Mouse (Mus musculus) thymus, adult 2 months (tissue): ENCODE measurements around the gene Actb. TPM values are rescaled to one million over a fixed set of nuclear protein-coding genes. Genes with fewer than 3 reads are reported as not detected.

ENCODE experiments used
- DNase-seq: peaks from one replicate; pipeline ENCODE4 v3.0.0; 2021
- H3K27ac ChIP-seq: fragments of 200-500 bp; 2 replicates; pipeline ENCODE4 v1.5.1; 2012; ENCODE audit warnings: low read length, control low read depth; ENCODE audit not compliant: control insufficient read depth, insufficient read depth
- H3K27me3 ChIP-seq: fragments of 200-500 bp; 2 replicates; pipeline ENCODE4 v1.6.1; 2012; ENCODE audit warnings: mild to moderate bottlenecking, low read length, moderate library complexity, mixed read lengths; ENCODE audit not compliant: control insufficient read depth, insufficient read depth
- H3K36me3 ChIP-seq: fragments of 200-500 bp; 2 replicates; pipeline ENCODE4 v1.6.1; 2012; ENCODE audit warnings: mild to moderate bottlenecking, low read length, moderate library complexity; ENCODE audit not compliant: control insufficient read depth, insufficient read depth
- H3K4me1 ChIP-seq: fragments of 200-500 bp; replicated peaks from 2 replicates; pipeline ENCODE4 v1.6.1; 2012; ENCODE audit warnings: low read length; ENCODE audit not compliant: control insufficient read depth, insufficient read depth
- H3K4me3 ChIP-seq: fragments of 200-500 bp; 2 replicates; pipeline ENCODE4 v1.5.1; 2012; ENCODE audit warnings: mild to moderate bottlenecking, low read length, control low read depth, moderate library complexity; ENCODE audit not compliant: control insufficient read depth, insufficient read depth
- CTCF ChIP-seq: fragments of 200-500 bp; IDR thresholded peaks from 2 replicates; pipeline ENCODE4 v1.5.1; 2012; ENCODE audit warnings: mild to moderate bottlenecking, control low read depth, low read length, moderate library complexity, borderline replicate concordance; ENCODE audit not compliant: control insufficient read depth, poor library complexity, insufficient read depth; ENCODE audit errors: extremely low read depth
- POLR2A ChIP-seq: fragments of 200-500 bp; IDR thresholded peaks from 2 replicates; pipeline ENCODE4 v1.6.1; 2012; ENCODE audit warnings: mild to moderate bottlenecking, low read length, control low read depth, moderate library complexity; ENCODE audit not compliant: control insufficient read depth, poor library complexity, insufficient read depth; ENCODE audit errors: extremely low read depth
- WGBS: fragments of 180-500 bp; shearing (Covaris S2); methylation state at CpG from one replicate; pipeline ENCODE4 v1.1.7; 2018; 5-methylcytosine and 5-hydroxymethylcytosine counted together
- polyA plus RNA-seq: library from polyadenylated mRNA; depleted of rRNA; stranded (reverse); fragments of >200 nt; gene quantifications from 2 replicates; pipeline ENCODE4 v1.2.3, GENCODE M21; 2012

Actb gene
- polyA plus RNA-seq, 1 experiment: 6,903 TPM

DNA sequence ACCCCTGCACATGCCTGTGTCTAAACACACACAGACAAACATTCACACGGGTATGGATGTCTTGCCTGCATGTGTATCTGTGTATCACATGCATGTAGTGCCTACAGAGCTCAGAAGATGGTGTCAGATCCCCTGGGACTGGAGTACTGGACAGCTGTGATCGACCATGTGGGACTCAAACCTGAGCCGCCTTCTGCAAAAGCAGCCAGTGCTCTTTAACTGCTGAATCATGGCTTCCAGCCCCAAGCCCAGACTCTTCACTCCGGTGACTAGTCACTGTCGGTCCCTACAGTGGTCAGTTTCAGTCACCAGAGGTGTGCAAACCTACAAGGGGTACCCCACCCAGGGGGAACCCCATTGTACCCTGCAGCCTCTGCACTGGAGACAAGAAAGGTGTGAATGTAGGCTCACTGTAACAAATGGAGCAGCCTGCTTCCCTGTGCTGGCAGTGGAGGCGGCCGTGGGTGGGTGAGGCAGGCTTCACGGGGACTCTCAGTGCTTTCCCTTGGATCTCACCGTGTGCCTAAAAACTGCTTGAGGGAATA lies 7.4 kb downstream of the Actb start:
- no peak for TF ChIP-seq CTCF
- no peak for TF ChIP-seq POLR2A
- WGBS: 82% methylated on average over 9 of the region's 9 CpGs
- Histone ChIP-seq H3K4me3 (no peak overlapping the region), H3K4me1 (peaks cover 22% of the 10 kb centered on the region), H3K27me3 (no peaks in the 10 kb centered on the region), H3K36me3 (peaks cover 43% of the 10 kb centered on the region), H3K27ac (no peak overlapping the region)
- DNase-seq: no peak

DNA sequence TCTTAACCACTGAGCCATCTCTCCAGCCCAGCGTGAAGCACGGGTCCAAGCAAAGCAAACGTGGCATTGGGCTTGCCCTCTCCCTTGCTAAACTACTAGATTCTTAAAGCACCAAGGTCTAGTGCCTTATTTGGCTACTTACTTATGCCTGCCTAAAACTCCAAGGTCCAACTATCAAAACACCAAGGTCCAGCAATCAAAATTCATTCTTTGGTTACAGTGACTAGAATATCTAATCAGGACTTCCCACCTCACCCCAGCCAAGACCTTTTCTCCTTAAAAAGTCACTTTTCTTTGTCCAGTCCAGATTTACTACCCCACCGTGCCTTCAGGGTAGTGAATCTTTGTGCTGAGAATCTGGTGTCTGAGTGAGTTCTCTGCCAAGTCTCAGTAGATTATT lies 8.2 kb downstream of the Actb start:
- Histone ChIP-seq H3K4me1 (peaks cover 19% of the 10 kb centered on the region), H3K4me3 (no peak overlapping the region), H3K36me3 (peaks cover 35% of the 10 kb centered on the region), H3K27me3 (no peaks in the 10 kb centered on the region), H3K27ac (no peak overlapping the region)
- 94% methylated on average over 4 of the region's 4 CpGs for WGBS
- no peak for DNase-seq
- TF ChIP-seq POLR2A (no peak), CTCF (no peak)

- Histone ChIP-seq H3K27me3 (no peaks in the 10 kb centered on the region), H3K4me3 (no peak overlapping the region), H3K27ac (no peak overlapping the region), H3K4me1 (peaks cover 19% of the 10 kb centered on the region), H3K36me3 (peaks cover 29% of the 10 kb centered on the region)
- DNase-seq: no peak
- no peak for TF ChIP-seq POLR2A
- no peak for TF ChIP-seq CTCF
- 82% methylated on average over 7 of the region's 7 CpGs for WGBS
Measured at GRCm38 (mm10) chr5:142897568-142898248, 8.8 kb downstream of the Actb start.

- Histone ChIP-seq H3K4me3 (no peak overlapping the region), H3K36me3 (peaks cover 19% of the 10 kb centered on the region), H3K27ac (no peak overlapping the region), H3K4me1 (peaks cover 22% of the 10 kb centered on the region), H3K27me3 (no peaks in the 10 kb centered on the region)
- 3% methylated on average over 5 of the region's 5 CpGs for WGBS
- no peak for DNase-seq
- no peak for TF ChIP-seq CTCF
- TF ChIP-seq POLR2A: no peak
Measured at GRCm38 (mm10) chr5:142896713-142897112, 9.8 kb downstream of the Actb start.

- Histone ChIP-seq H3K4me1 (peaks cover 25% of the 10 kb centered on the region), H3K27me3 (no peaks in the 10 kb centered on the region), H3K36me3 (peaks cover 14% of the 10 kb centered on the region), H3K27ac (no peak overlapping the region), H3K4me3 (no peak overlapping the region)
- WGBS: 17% methylated on average over 10 of the region's 10 CpGs
- no peak for TF ChIP-seq CTCF
- no peak for TF ChIP-seq POLR2A
- no peak for DNase-seq
Measured at GRCm38 (mm10) chr5:142896192-142896591, 10.4 kb downstream of the Actb start.

GRCm38 (mm10) chr5:142894918-142895613 lies 11.5 kb downstream of the Actb start, which contains the start of gene Fbxl18:
Gene Fbxl18 (minus strand): TSS chr5:142895421.
- Histone ChIP-seq H3K4me3 (peak within 1 kb of the TSS; percentile 87), H3K4me1 (peaks cover 31% of the 10 kb centered on the region), H3K27me3 (no peaks in the 10 kb centered on the region), H3K36me3 (peaks cover 3% of the 10 kb centered on the region; the same call in 1 of the 2 replicates), H3K27ac (no peak within 1 kb of the TSS)
- no peak for TF ChIP-seq CTCF
- no peak; the same call in 1 of the 2 replicates for TF ChIP-seq POLR2A
- DNase-seq: peak; percentile 90
- WGBS: under 1% methylated on average over 40 of the region's 40 CpGs
